Mouse (Mus musculus): Measurements from ENCODE around the gene Ccdc42. TPM values are rescaled to one million over a fixed set of nuclear protein-coding genes. Genes with fewer than 3 reads are reported as not detected.

Gene Ccdc42
- total RNA-seq, 4 experiments from 2014 or later, result not detected

Other genes starting within 250 kb of the Ccdc42 start
- gene Ntn1, start 186.2 kb upstream of the Ccdc42 start, total RNA-seq (2022), result 10 to 100 TPM; 14.3 to 20.8 (median 16.2) TPM
- 1 to 10 TPM; 1.7 to 4.6 (median 2.9) TPM for gene Pik3r5, start 154.9 kb upstream of the Ccdc42 start, total RNA-seq (2022)
- gene Pik3r6, start 84.0 kb upstream of the Ccdc42 start, total RNA-seq (2022), result 1 to 10 TPM; 2.4 to 4.8 (median 3.5) TPM
- gene Mfsd6l, start 30.8 kb upstream of the Ccdc42 start, total RNA-seq (2022), result under 1 TPM in 2 of 4 experiments, not detected in 2; 0.13 to 0.55 TPM
- 10 to 100 TPM; 42.2 to 60.3 (median 49.1) TPM for gene Myh10, start 104.5 kb downstream of the Ccdc42 start, total RNA-seq (2022)